Comparison of ENCODE assay signal across 7 mouse cellular contexts in genomic region chr13:69459657-69460458, GRCm38 (mm10).
DNase-seq lines count a peak whose midpoint lies in the region; ATAC-seq and TF ChIP-seq lines count a peak whose summit lies in the region.

No protein-coding gene starts in this region.

- no peak for ATAC-seq in intestine, postnatal 0 days
- no peak for ATAC-seq in liver, postnatal 0 days

- no peaks in the 10 kb centered on the region for H3K27me3 ChIP-seq in intestine, postnatal 0 days (replicated peaks; ENCODE audit: control insufficient read depth, insufficient read depth, low read length)
- H3K27me3 ChIP-seq in liver, postnatal 0 days (ENCODE audit: insufficient read depth, low read length) = no peaks in the 10 kb centered on the region

- no peaks in the 10 kb centered on the region for H3K4me1 ChIP-seq in embryonic fibroblast, embryonic 13.5 days (ENCODE audit: control insufficient read depth, insufficient read depth, low read length)
- H3K4me1 ChIP-seq in intestine, postnatal 0 days (replicated peaks; ENCODE audit: control insufficient read depth, insufficient read depth, low read length) = no peaks in the 10 kb centered on the region
- H3K4me1 ChIP-seq in liver, postnatal 0 days (ENCODE audit: insufficient read depth) = no peaks in the 10 kb centered on the region

- H3K4me3 ChIP-seq in embryonic fibroblast, embryonic 13.5 days (ENCODE audit: insufficient read depth, low read length) = no peak overlapping the region
- no peak overlapping the region for H3K4me3 ChIP-seq in intestine, postnatal 0 days (ENCODE audit: low read depth, low read length)
- H3K4me3 ChIP-seq in liver, postnatal 0 days (ENCODE audit: low read depth, low read length) = no peak overlapping the region

- no peak overlapping the region for H3K27ac ChIP-seq in embryonic fibroblast, embryonic 13.5 days (ENCODE audit: insufficient read depth, low read length)
- H3K27ac ChIP-seq in intestine, postnatal 0 days (ENCODE audit: low read depth, low read length) = no peak overlapping the region
- no peak overlapping the region for H3K27ac ChIP-seq in liver, postnatal 0 days (ENCODE audit: low read depth)

- no peaks in the 10 kb centered on the region for H3K9me3 ChIP-seq in intestine, postnatal 0 days (ENCODE audit: control insufficient read depth)
- H3K9me3 ChIP-seq in liver, postnatal 0 days (ENCODE audit: low read length) = no peaks in the 10 kb centered on the region

- TF ChIP-seq EP300 in liver, postnatal 0 days (IDR thresholded peaks at IDR 0.05; ENCODE audit: low read depth) = no peak

- peak; percentile 60; the same call in 1 of the 2 replicates for TF ChIP-seq CTCF in embryonic fibroblast, embryonic 13.5 days (IDR thresholded peaks at IDR 0.05; ENCODE audit: borderline replicate concordance, insufficient read depth, low read length)
- TF ChIP-seq CTCF in intestine, postnatal 0 days (IDR thresholded peaks at IDR 0.05; ENCODE audit: low read depth) = peak; percentile 92
- TF ChIP-seq CTCF in liver, postnatal 0 days (IDR thresholded peaks at IDR 0.05; ENCODE audit: low read depth) = peak; percentile 80

- H3K4me2 ChIP-seq in intestine, postnatal 0 days (replicated peaks; ENCODE audit: low read depth) = no peak overlapping the region
- no peak overlapping the region for H3K4me2 ChIP-seq in liver, postnatal 0 days (ENCODE audit: low read depth, low read length)

- WGBS in intestine, postnatal 0 days = 11% methylated on average over 8 of the region's 8 CpGs
- WGBS in liver, postnatal 0 days (ENCODE audit: insufficient replicate concordance) = 18% methylated on average over 8 of the region's 8 CpGs

- no peak overlapping the region for H3K9ac ChIP-seq in intestine, postnatal 0 days (ENCODE audit: low read depth, low read length)
- no peak overlapping the region for H3K9ac ChIP-seq in liver, postnatal 0 days (replicated peaks)

- no peak for TF ChIP-seq POLR2A in embryonic fibroblast, embryonic 13.5 days (IDR thresholded peaks at IDR 0.05; ENCODE audit: low read depth, low read length)

- DNase-seq in ovary, postnatal 36 days (ENCODE audit: low spot score) = peak; percentile 65
- no peak for DNase-seq in ovary, adult 18-20 months (ENCODE audit: low spot score)
- DNase-seq in adrenal gland, postnatal 25 days = peak; percentile 61
- DNase-seq in liver, postnatal 0 days = peak; percentile 58
- DNase-seq in right cerebral cortex, postnatal 14 days = peak; percentile 81

- H3K36me3 ChIP-seq in intestine, postnatal 0 days (ENCODE audit: control insufficient read depth, insufficient read depth) = no peaks in the 10 kb centered on the region
- no peaks in the 10 kb centered on the region for H3K36me3 ChIP-seq in liver, postnatal 0 days (replicated peaks; ENCODE audit: insufficient read depth, low read length)
